Mouse (Mus musculus) liver, embryonic 13.5 days (tissue): ENCODE measurements at regions not wholly inside any gene's neighbourhood (a gene's known extent, or its start where the extent isn't known, plus 50 kb on each side); places are given as distances from the start of the nearest gene placed in this dataset.

ENCODE experiments used
- ATAC-seq: fragments of 200-750 bp; cut with Nextera tagmentation; 2 replicates; pipeline ENCODE4 v1.8.0; 2017; ENCODE audit warnings: low read depth, mild to moderate bottlenecking, moderate number of reproducible peaks, moderate library complexity
- DNase-seq: peaks from one replicate; pipeline ENCODE4 v3.0.0; 2022
- H3K27ac ChIP-seq: fragments of 300-500 bp; sonication (generic); 2 replicates; pipeline ENCODE4 v1.5.1; 2015; ENCODE audit warnings: moderate library complexity, mild to moderate bottlenecking, inconsistent platforms
- H3K27me3 ChIP-seq: fragments of 300-500 bp; sonication (generic); 2 replicates; pipeline ENCODE4 v1.6.1; 2015; ENCODE audit warnings: mild to moderate bottlenecking, inconsistent platforms
- H3K36me3 ChIP-seq: fragments of 300-500 bp; sonication (generic); 2 replicates; pipeline ENCODE4 v1.6.1; 2015; ENCODE audit warnings: mild to moderate bottlenecking, inconsistent platforms
- H3K4me1 ChIP-seq: fragments of 300-500 bp; sonication (generic); replicated peaks from 2 replicates; pipeline ENCODE4 v1.6.1; 2015; ENCODE audit warnings: inconsistent platforms
- H3K4me2 ChIP-seq: fragments of 300-500 bp; sonication (generic); 2 replicates; pipeline ENCODE4 v1.6.1; 2015; ENCODE audit warnings: inconsistent platforms, mild to moderate bottlenecking, moderate library complexity
- H3K4me3 ChIP-seq: fragments of 300-500 bp; sonication (generic); replicated peaks from 2 replicates; pipeline ENCODE4 v1.5.1; 2015; ENCODE audit warnings: mild to moderate bottlenecking, inconsistent platforms
- H3K9ac ChIP-seq: fragments of 300-500 bp; sonication (generic); 2 replicates; pipeline ENCODE4 v1.6.1; 2015; ENCODE audit warnings: mild to moderate bottlenecking, inconsistent platforms
- H3K9me3 ChIP-seq: fragments of 300-500 bp; sonication (generic); replicated peaks from 2 replicates; pipeline ENCODE4 v1.6.1; 2016; ENCODE audit warnings: inconsistent platforms
- WGBS: fragments of 180-500 bp; shearing (Covaris S2); methylation state at CpG from one replicate; pipeline ENCODE4 v1.1.7; 2015; ENCODE audit not compliant: insufficient replicate concordance; 5-methylcytosine and 5-hydroxymethylcytosine counted together

DNA sequence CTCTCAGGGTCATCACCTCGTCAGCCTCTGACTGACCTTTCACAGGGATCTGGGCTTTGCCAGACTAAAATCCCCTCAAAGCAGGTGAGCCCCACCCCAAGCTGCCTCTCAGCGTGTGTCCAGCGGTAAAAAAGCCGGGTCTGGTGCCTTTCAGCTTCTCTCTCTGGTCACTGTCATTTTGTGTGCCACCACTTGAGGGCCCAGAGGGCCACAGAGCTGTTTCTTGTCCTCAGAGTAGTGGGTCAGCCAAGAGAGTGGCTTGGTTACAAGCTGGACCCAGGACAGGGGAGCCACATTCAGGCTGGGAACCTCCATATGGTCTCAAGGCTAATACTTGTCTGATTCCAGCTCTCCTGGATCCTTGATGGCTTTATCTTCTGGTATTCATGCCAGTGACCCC is 89.0 kb downstream of the Hif1an start:
- Histone ChIP-seq H3K4me1 (no peaks in the 10 kb centered on the region), H3K4me2 (no peak overlapping the region), H3K9ac (no peak overlapping the region), H3K27me3 (peaks cover 72% of the 10 kb centered on the region), H3K36me3 (no peaks in the 10 kb centered on the region), H3K27ac (no peak overlapping the region), H3K4me3 (no peak overlapping the region), H3K9me3 (no peaks in the 10 kb centered on the region)
- WGBS = 7% methylated on average over 4 of the region's 4 CpGs
- ATAC-seq (no peak), DNase-seq (no peak)

DNA sequence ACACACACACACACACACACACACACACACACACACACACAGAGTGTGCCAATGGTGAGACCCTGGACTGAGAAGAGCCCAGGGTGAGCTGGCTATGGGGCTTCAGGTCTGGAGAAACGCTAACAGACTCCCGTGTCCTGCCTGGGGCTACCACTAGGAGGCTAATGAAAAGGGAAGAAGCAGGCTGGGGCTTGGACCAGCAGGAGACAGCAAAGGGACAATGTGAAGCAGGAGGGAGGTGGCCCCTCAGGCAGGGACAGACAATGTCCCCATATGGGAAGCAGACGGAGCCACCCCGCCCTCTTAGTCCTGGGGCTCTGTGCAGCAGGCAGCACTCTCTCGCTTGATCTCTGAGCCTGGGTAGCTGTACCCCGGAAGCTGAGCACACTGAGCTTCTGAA is 93.1 kb downstream of the Hif1an start:
- DNase-seq = no peak
- ATAC-seq = no peak

DNA sequence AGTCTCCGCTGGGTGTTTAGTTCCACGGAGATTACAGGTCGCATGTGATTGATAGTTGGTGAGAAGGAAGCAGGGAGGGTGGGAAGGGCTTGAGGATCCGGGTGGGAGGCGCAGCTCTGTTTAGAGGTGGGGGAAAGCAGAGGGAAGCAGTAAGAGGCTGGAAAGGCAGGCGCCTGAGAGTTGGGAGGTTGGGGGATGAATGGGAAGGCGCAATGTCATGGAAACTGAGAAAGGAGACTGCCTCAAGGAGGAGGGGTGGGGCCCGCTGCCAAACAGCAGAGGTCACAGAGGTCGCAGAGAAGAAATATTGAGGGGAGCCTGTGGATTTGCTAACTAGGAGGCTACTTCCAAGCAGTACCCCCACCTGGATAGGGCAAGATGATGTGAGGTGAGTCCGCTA is 96.5 kb upstream of the Pax2 start:
- Histone ChIP-seq H3K9me3 (no peaks in the 10 kb centered on the region), H3K27ac (no peak overlapping the region), H3K4me3 (no peak overlapping the region), H3K27me3 (peaks cover 68% of the 10 kb centered on the region), H3K4me1 (no peaks in the 10 kb centered on the region), H3K36me3 (no peaks in the 10 kb centered on the region), H3K4me2 (no peak overlapping the region), H3K9ac (no peak overlapping the region)
- no peak for DNase-seq
- WGBS = 25% methylated on average over 10 of the region's 10 CpGs
- no peak for ATAC-seq

More for the DNA sequence above, 93.1 kb downstream of the Hif1an start:
- H3K4me3 ChIP-seq = no peak overlapping the region
- no peaks in the 10 kb centered on the region for H3K36me3 ChIP-seq
- H3K4me1 ChIP-seq = no peaks in the 10 kb centered on the region
- peaks cover 68% of the 10 kb centered on the region for H3K27me3 ChIP-seq
- no peak overlapping the region for H3K9ac ChIP-seq
- H3K27ac ChIP-seq = no peak overlapping the region
- H3K4me2 ChIP-seq = no peak overlapping the region
- H3K9me3 ChIP-seq = no peaks in the 10 kb centered on the region
- 6% methylated on average over 6 of the region's 6 CpGs for WGBS

DNA sequence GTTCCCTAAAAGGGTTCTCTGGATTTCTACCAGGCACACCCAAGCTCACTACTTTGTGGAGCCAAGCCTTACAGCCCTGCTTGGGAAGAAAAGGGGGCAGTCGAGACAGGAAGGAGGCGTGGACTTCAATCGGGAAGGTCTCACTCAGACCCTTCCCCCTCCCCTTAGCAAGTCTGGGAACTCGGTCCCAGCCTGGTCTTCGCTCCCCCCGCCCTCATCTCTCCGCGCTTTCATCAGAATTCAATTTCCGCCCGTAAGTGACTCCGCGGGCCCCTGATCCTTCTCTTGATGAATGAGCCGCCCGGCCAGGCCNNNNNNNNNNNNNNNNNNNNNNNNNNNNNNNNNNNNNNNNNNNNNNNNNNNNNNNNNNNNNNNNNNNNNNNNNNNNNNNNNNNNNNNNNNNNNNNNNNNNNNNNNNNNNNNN is 86.3 kb upstream of the Pax2 start:
- Histone ChIP-seq H3K4me2 (no peak overlapping the region), H3K4me3 (no peak overlapping the region), H3K27ac (no peak overlapping the region), H3K27me3 (peaks cover 83% of the 10 kb centered on the region), H3K4me1 (peaks cover 6% of the 10 kb centered on the region; the same call in 1 of the 2 replicates), H3K9me3 (no peaks in the 10 kb centered on the region), H3K9ac (no peak overlapping the region), H3K36me3 (no peaks in the 10 kb centered on the region)
- ATAC-seq (no peak), DNase-seq (no peak)
- 2% methylated on average over 14 of the region's 14 CpGs for WGBS

DNA sequence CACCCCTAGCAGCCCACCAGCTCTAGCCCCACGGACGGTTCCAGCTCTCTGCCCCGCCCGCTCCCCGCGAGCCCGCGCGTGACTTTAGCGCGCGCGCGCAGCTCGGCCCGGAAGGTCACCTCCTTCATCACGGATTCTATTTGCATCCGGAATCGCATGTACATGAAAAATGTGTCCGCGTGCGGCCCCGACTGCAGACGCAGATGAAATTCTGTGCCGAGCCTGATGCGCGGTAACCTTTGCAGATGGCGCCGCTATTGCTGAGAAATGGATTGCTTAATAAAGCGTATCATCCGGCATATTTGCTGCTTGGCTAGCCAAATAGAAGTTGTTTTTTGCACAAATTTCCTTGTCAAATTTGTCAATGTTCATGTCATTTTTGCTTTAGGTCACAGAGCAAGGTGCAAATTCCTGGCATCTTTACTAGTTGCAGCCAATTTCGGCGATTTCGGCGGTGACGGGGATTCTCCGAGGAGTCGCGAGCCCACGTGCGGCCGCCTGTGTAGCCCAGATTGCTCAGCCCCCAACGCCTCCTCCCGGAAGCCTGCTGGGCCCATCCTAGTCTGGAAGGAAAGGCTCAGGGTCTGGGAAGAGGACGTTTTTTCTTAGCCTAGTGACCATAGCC is 81.1 kb upstream of the Pax2 start:
- ATAC-seq (no peak), DNase-seq (no peak)
- Histone ChIP-seq H3K27ac (no peak overlapping the region), H3K36me3 (no peaks in the 10 kb centered on the region), H3K27me3 (peaks cover 97% of the 10 kb centered on the region), H3K9me3 (no peaks in the 10 kb centered on the region), H3K4me3 (no peak overlapping the region), H3K4me2 (no peak overlapping the region), H3K4me1 (peaks cover 6% of the 10 kb centered on the region; the same call in 1 of the 2 replicates), H3K9ac (no peak overlapping the region)
- 9% methylated on average over 45 of the region's 45 CpGs for WGBS

GRCm38 (mm10) chr19:44676555-44677120 is 79.2 kb upstream of the Pax2 start:
- Histone ChIP-seq H3K9me3 (no peaks in the 10 kb centered on the region), H3K4me3 (no peak overlapping the region), H3K4me1 (peaks cover 6% of the 10 kb centered on the region; the same call in 1 of the 2 replicates), H3K4me2 (no peak overlapping the region), H3K27me3 (peaks cover 96% of the 10 kb centered on the region), H3K27ac (no peak overlapping the region), H3K36me3 (no peaks in the 10 kb centered on the region), H3K9ac (no peak overlapping the region)
- ATAC-seq (no peak), DNase-seq (no peak)
- 10% methylated on average over 12 of the region's 12 CpGs for WGBS

DNA sequence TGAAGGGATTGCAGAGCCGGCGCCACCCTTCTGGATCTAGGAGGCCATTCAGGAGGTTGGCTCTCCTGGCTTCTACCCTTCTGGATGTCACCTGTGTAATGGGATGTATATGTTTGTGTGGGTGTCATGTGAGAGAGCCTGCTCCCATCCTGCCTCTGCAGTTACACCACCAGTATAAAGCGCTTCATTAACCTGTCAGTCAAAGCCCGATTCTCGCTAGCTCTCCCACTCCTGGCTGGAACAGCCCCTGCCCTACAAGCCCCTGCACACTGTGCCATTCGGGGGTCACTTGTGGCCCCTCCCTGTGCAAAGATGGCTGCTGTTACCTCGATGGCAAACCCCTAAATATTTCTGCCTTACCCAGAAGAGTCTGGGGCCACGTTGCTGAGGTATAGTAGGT is 78.5 kb upstream of the Pax2 start:
- no peak for ATAC-seq
- 49% methylated on average over 8 of the region's 8 CpGs for WGBS
- Histone ChIP-seq H3K36me3 (no peaks in the 10 kb centered on the region), H3K9me3 (no peaks in the 10 kb centered on the region), H3K4me3 (no peak overlapping the region), H3K4me2 (no peak overlapping the region), H3K9ac (no peak overlapping the region), H3K27me3 (peaks cover 96% of the 10 kb centered on the region), H3K4me1 (no peaks in the 10 kb centered on the region), H3K27ac (no peak overlapping the region)
- no peak for DNase-seq

DNA sequence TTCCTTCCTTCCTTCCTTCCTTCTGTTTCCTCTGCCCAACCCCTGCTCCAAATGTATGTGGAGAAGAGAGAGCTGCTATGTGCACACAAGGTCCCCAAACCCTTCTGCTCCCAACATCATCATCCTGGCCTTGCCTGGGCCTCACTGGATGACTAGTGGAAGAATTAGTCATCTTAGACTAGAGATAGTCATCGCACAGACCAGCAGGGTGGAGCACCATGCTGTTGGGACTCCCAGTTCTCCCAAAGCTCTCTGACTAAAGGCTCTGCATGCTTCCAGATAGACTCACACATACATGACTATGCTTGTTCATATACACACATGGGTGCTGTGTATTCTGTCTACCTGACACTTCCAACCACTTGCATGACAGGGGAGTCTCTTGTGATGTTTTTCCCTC is 77.2 kb upstream of the Pax2 start:
- Histone ChIP-seq H3K4me2 (no peak overlapping the region), H3K9me3 (no peaks in the 10 kb centered on the region), H3K4me1 (no peaks in the 10 kb centered on the region), H3K27me3 (peaks cover 96% of the 10 kb centered on the region), H3K4me3 (no peak overlapping the region), H3K36me3 (no peaks in the 10 kb centered on the region), H3K27ac (no peak overlapping the region), H3K9ac (no peak overlapping the region)
- WGBS = 39% methylated on average over 1 of the region's 1 CpGs
- DNase-seq (no peak), ATAC-seq (no peak)

GRCm38 (mm10) chr19:44681675-44682074 is 74.2 kb upstream of the Pax2 start:
- Histone ChIP-seq H3K4me1 (peaks cover 9% of the 10 kb centered on the region), H3K4me3 (no peak overlapping the region), H3K27me3 (peaks cover 96% of the 10 kb centered on the region), H3K4me2 (no peak overlapping the region), H3K36me3 (no peaks in the 10 kb centered on the region), H3K9me3 (no peaks in the 10 kb centered on the region), H3K27ac (no peak overlapping the region), H3K9ac (no peak overlapping the region)
- ATAC-seq = no peak
- no peak for DNase-seq
- WGBS = 18% methylated on average over 8 of the region's 8 CpGs

GRCm38 (mm10) chr19:44683191-44683590 is 72.7 kb upstream of the Pax2 start:
- WGBS = 5% methylated on average over 12 of the region's 12 CpGs
- peaks cover 93% of the 10 kb centered on the region for H3K27me3 ChIP-seq
- H3K36me3 ChIP-seq = no peaks in the 10 kb centered on the region
- H3K9ac ChIP-seq = no peak overlapping the region
- no peak for ATAC-seq
- no peak for DNase-seq
- no peak overlapping the region for H3K4me2 ChIP-seq
- H3K4me1 ChIP-seq = peaks cover 9% of the 10 kb centered on the region
- H3K27ac ChIP-seq = no peak overlapping the region
- H3K4me3 ChIP-seq = no peak overlapping the region
- H3K9me3 ChIP-seq = no peaks in the 10 kb centered on the region

DNA sequence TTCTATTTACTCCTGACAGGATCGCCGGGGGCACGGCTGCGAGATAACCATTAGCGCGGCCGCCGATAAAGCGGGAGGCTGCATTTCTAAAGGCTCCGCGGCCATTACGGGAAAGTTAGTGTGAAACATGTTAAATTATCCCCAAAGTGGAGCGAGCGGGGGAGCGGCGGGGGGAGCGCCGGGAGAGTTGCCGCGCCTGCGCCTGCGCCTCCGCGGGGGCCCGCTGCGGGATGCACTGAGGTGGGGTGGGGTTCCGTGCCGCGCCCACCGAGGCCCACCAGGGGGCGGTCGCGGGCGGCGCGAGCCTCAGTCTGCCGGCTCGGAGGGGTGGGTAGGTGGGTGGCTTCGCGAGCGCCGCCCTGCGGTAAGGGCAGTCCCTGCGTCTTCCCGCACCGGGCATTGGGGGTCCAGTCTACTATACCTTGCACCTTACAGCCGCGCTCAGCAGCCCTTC is 71.8 kb upstream of the Pax2 start:
- DNase-seq (peak; percentile 5), ATAC-seq (no peak)
- Histone ChIP-seq H3K27me3 (peaks cover 94% of the 10 kb centered on the region), H3K4me3 (0 out of 2 replicates have a peak overlapping the region, but pooled peaks have one; percentile 12), H3K4me2 (peak overlapping the region; percentile 34; the same call in 1 of the 2 replicates), H3K36me3 (no peaks in the 10 kb centered on the region), H3K4me1 (peaks cover 9% of the 10 kb centered on the region), H3K9ac (no peak overlapping the region), H3K9me3 (no peaks in the 10 kb centered on the region), H3K27ac (no peak overlapping the region)
- WGBS = 2% methylated on average over 48 of the region's 48 CpGs

- peaks cover 88% of the 10 kb centered on the region for H3K27me3 ChIP-seq
- H3K9ac ChIP-seq = no peak overlapping the region
- DNase-seq (no peak), ATAC-seq (no peak)
- H3K36me3 ChIP-seq = no peaks in the 10 kb centered on the region
- H3K4me3 ChIP-seq = no peak overlapping the region
- peaks cover 9% of the 10 kb centered on the region for H3K4me1 ChIP-seq
- H3K9me3 ChIP-seq = no peaks in the 10 kb centered on the region
- WGBS = 26% methylated on average over 7 of the region's 7 CpGs
- H3K27ac ChIP-seq = no peak overlapping the region
- no peak overlapping the region for H3K4me2 ChIP-seq
Observed at GRCm38 (mm10) chr19:44686061-44686460, 69.8 kb upstream of the Pax2 start.
